Mouse (Mus musculus) bone marrow macrophage, adult 2 months (primary cell): ENCODE results near the gene Shank2.

Experiments used
- CTCF ChIP-seq: IDR thresholded peaks from 2 replicates; pipeline ENCODE4 v1.5.1; 2012; ENCODE audit warnings: low read depth, mild to moderate bottlenecking, low read length, moderate library complexity
- POLR2A ChIP-seq: IDR thresholded peaks from 2 replicates; pipeline ENCODE4 v1.6.1; 2012; ENCODE audit warnings: mild to moderate bottlenecking, low read depth, low read length, borderline replicate concordance

DNA sequence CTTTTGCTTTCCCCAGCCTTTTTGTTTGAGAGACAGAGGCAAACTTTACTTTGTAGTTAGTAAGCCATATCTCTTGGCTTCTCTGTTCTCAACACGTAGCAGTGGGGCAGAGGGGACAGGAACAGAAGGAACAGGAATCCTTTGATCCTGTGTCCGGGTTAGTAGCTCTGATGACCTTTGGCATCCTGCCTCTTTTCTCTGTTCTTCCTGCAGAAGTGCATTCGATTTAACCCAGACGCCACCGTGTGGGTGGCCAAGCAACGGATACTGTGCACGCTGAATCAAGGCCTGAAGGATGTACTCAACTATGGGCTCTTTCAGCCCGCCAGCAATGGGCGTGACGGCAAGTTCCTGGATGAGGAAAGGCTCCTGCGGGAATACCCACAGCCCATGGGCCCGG lies 50.3 kb downstream of the Shank2 start:
- TF ChIP-seq CTCF (no peak), POLR2A (no peak)
